Mouse (Mus musculus) CD4-positive naive resting alpha-beta T cell, adult 57 days (primary cell): ENCODE data around the gene Irs3. TPM values are rescaled to one million over a fixed set of nuclear protein-coding genes. Genes with fewer than 3 reads are reported as not detected.

Experiments used
- total RNA-seq: library from RNA; stranded (reverse); gene quantifications from one replicate; pipeline ENCODE4 v1.2.4, GENCODE M21; 2023

Gene Irs3
- not detected for total RNA-seq

GRCm38 (mm10) chr5:137645652-137646091 lies at the start of gene Irs3:
TSS of gene Irs3 (minus strand) at chr5:137645714.

GRCm38 (mm10) chr5:137684294-137685123 lies 39.0 kb upstream of the Irs3 start, which contains the start of gene Agfg2:
TSS of gene Agfg2 (minus strand) at chr5:137684726.

GRCm38 (mm10) chr5:137641054-137641453 lies 4.5 kb downstream of the Irs3 start, which contains the start of gene Sap25:
TSS of gene Sap25 (plus strand) at chr5:137641334.

GRCm38 (mm10) chr5:137628498-137629305 lies 16.8 kb downstream of the Irs3 start, which contains the start of the genes Fbxo24, Lrch4 and Gm20605:
TSS of gene Fbxo24 (minus strand) at chr5:137629002.
TSS of gene Lrch4 (plus strand) at chr5:137629121.
TSS of gene Gm20605 (plus strand) at chr5:137629175.

GRCm38 (mm10) chr5:137613550-137613949 lies 32.0 kb downstream of the Irs3 start, which contains the start of gene Pcolce:
TSS of gene Pcolce (minus strand) at chr5:137613784.

GRCm38 (mm10) chr5:137600619-137601364 lies 44.7 kb downstream of the Irs3 start, which contains the start of gene Mospd3:
TSS of gene Mospd3 (minus strand) at chr5:137601058.

Other genes starting within 250 kb of the Irs3 start
- 0.09 TPM for gene Zan, start 168.7 kb downstream of the Irs3 start, total RNA-seq
- 28.3 TPM for gene Pop7, start 143.2 kb downstream of the Irs3 start, total RNA-seq
- 101 TPM for gene Gigyf1, start 127.2 kb downstream of the Irs3 start, total RNA-seq
- not detected for gene Epo, start 112.5 kb downstream of the Irs3 start, total RNA-seq
- 306 TPM for gene Gnb2, start 112.2 kb downstream of the Irs3 start, total RNA-seq
- not detected for gene Actl6b, start 92.2 kb downstream of the Irs3 start, total RNA-seq
- not detected for gene Tfr2, start 75.9 kb downstream of the Irs3 start, total RNA-seq
- gene Mospd3, start 44.7 kb downstream of the Irs3 start, total RNA-seq = 40.9 TPM
- gene Pcolce, start 31.9 kb downstream of the Irs3 start, total RNA-seq = 1.8 TPM
- 0.53 TPM for gene Fbxo24, start 16.7 kb downstream of the Irs3 start, total RNA-seq
- gene Lrch4, start 16.6 kb downstream of the Irs3 start, total RNA-seq = 208 TPM
- 63.8 TPM for gene Gm20605, start 16.5 kb downstream of the Irs3 start, total RNA-seq
- gene Sap25, start 4.4 kb downstream of the Irs3 start, total RNA-seq = 111 TPM
- 33.8 TPM for gene Agfg2, start 39.0 kb upstream of the Irs3 start, total RNA-seq
- gene Nyap1, start 95.9 kb upstream of the Irs3 start, total RNA-seq = 1.7 TPM
- gene Tsc22d4, start 100.0 kb upstream of the Irs3 start, total RNA-seq = 231 TPM
- gene Ppp1r35, start 133.1 kb upstream of the Irs3 start, total RNA-seq = 23.3 TPM
- gene Mepce, start 141.9 kb upstream of the Irs3 start, total RNA-seq = 168 TPM
- 15.1 TPM for gene Zcwpw1, start 142.1 kb upstream of the Irs3 start, total RNA-seq
- 5.1 TPM for gene Pilra, start 190.6 kb upstream of the Irs3 start, total RNA-seq
- 2.1 TPM for gene Pilrb1, start 212.4 kb upstream of the Irs3 start, total RNA-seq
- gene Pilrb2, start 226.1 kb upstream of the Irs3 start, total RNA-seq = 1.7 TPM